Mouse (Mus musculus) testis, adult 2 months (tissue): ENCODE measurements around the gene Cd59a. TPM values are rescaled to one million over a fixed set of nuclear protein-coding genes. Genes with fewer than 3 reads are reported as not detected.

Source experiments
- H3K27ac ChIP-seq: fragments of 200-500 bp; 2 replicates; pipeline ENCODE4 v1.5.1; 2012; ENCODE audit warnings: low read depth, low read length; ENCODE audit not compliant: control insufficient read depth, insufficient read depth
- H3K27me3 ChIP-seq: fragments of 200-500 bp; 2 replicates; pipeline ENCODE4 v1.6.1; 2012; ENCODE audit warnings: mild to moderate bottlenecking, low read length, moderate library complexity; ENCODE audit not compliant: control insufficient read depth, insufficient read depth
- H3K36me3 ChIP-seq: fragments of 200-500 bp; 2 replicates; pipeline ENCODE4 v1.6.1; 2012; ENCODE audit warnings: mild to moderate bottlenecking, low read length; ENCODE audit not compliant: control insufficient read depth, insufficient read depth
- H3K4me1 ChIP-seq: fragments of 200-500 bp; 2 replicates; pipeline ENCODE4 v1.6.1; 2012; ENCODE audit warnings: low read length; ENCODE audit not compliant: control insufficient read depth, insufficient read depth
- H3K4me3 ChIP-seq: fragments of 200-500 bp; 2 replicates; pipeline ENCODE4 v1.5.1; 2012; ENCODE audit warnings: low read depth, mild to moderate bottlenecking, low read length, moderate library complexity, mixed read lengths; ENCODE audit not compliant: control insufficient read depth
- CTCF ChIP-seq: fragments of 200-500 bp; IDR thresholded peaks from 2 replicates; pipeline ENCODE4 v1.5.1; 2012; ENCODE audit warnings: low read depth, mild to moderate bottlenecking, inconsistent platforms, low read length, moderate library complexity; ENCODE audit not compliant: control insufficient read depth, insufficient read depth, insufficient replicate concordance
- POLR2A ChIP-seq: fragments of 200-500 bp; IDR thresholded peaks from 2 replicates; pipeline ENCODE4 v1.6.1; 2012; ENCODE audit warnings: low read depth, mild to moderate bottlenecking, inconsistent platforms, low read length, moderate library complexity; ENCODE audit not compliant: control insufficient read depth
- polyA plus RNA-seq: library from polyadenylated mRNA; depleted of rRNA; stranded (reverse); fragments of >200 nt; gene quantifications from 2 replicates; pipeline ENCODE4 v1.2.3, GENCODE M21; 2012

The Cd59a gene
- polyA plus RNA-seq, 1 experiment: 20.8 TPM

DNA sequence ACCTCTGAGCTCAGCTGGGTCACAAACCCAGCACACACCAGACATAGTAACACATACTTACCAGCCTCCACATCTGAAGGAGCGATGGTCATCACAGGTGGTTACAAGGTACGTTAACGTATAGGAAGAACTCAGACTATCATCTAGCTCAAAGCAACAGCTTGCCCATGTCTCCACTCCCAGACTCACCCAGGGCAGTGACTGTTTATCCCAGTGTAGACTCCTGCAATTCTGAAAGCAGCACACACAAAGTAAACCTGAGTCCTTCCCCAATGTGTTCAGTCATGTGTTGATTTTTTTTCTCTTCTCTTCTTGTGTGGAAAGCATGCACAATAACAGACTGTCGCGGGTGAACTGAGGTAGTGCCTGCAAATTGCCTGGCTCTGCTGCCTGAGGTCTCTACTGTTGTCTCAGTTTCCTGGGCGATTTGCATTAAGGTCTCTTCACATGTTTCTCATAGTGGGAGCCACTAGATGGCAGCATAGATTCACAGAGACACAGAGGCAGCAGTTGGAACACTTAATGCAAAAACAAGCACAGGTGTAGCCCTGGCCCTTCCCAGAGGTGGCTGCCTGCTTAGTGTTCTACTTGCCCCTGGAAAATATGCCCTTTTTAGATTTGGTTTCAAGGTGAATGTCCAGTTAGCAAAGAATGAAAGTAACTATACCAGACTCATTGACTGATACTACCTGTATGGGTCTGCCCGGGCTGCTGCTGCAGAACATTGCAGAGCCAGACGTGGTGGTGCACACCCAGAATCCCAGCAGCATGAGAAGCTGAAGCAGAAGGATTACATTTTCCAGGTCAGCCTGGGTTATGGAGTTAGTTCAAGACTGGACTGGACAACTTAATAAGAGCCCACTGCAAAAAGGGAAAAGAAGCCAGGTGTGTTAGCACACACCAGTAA is 38.8 kb downstream of the Cd59a start:
- Histone ChIP-seq H3K27me3 (no peaks in the 10 kb centered on the region), H3K4me3 (no peak overlapping the region), H3K27ac (no peak overlapping the region), H3K36me3 (no peaks in the 10 kb centered on the region), H3K4me1 (no peaks in the 10 kb centered on the region)
- peak; percentile 51; the same call in 1 of the 2 replicates for TF ChIP-seq CTCF
- no peak for TF ChIP-seq POLR2A

DNA sequence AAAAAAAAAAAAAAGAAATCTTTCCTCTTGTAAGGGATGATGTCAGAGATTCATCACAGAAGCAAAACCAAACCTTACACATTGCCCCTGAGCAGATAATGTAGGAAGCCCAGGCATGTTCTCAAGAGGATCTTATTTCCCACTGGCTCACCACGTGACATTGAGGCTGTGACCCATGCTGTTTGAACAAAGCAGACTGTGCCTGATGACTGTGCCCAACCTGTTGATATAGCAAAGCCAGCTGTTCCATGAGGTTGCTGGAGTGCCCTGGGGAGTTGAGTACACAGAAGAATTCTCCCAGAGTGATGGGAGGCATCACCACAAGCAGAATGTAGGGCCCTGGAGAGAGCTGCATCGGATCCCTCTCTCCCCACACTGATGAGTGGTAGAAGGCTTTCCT is 40.3 kb downstream of the Cd59a start:
- no peak overlapping the region for H3K27ac ChIP-seq
- H3K27me3 ChIP-seq: no peaks in the 10 kb centered on the region
- TF ChIP-seq POLR2A (no peak), CTCF (no peak)
- no peaks in the 10 kb centered on the region for H3K36me3 ChIP-seq
- no peak overlapping the region for H3K4me3 ChIP-seq
- H3K4me1 ChIP-seq: no peaks in the 10 kb centered on the region

DNA sequence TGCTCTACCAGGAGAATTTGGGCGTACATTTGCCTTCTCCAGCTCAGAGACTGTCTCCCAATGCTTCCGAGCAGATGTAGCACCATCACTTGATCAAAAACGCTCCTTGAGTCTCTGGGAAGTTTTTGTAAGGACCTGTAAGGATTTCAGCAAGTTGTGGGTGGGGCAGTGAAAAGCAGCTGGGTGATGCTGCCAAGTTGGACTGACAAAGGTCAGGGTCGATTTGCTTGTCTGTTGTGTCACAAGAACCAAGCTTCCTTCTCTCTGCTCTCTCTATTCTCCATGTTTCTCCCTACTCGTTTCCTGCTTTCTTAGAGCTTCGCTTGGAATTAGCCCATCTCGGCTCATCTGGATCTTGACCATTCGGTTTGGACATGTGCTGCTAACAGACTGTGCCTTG is 46.5 kb downstream of the Cd59a start:
- Histone ChIP-seq H3K27ac (no peak overlapping the region), H3K4me1 (peaks cover 3% of the 10 kb centered on the region), H3K36me3 (no peaks in the 10 kb centered on the region), H3K4me3 (no peak overlapping the region), H3K27me3 (no peaks in the 10 kb centered on the region)
- TF ChIP-seq CTCF: no peak
- TF ChIP-seq POLR2A: no peak

DNA sequence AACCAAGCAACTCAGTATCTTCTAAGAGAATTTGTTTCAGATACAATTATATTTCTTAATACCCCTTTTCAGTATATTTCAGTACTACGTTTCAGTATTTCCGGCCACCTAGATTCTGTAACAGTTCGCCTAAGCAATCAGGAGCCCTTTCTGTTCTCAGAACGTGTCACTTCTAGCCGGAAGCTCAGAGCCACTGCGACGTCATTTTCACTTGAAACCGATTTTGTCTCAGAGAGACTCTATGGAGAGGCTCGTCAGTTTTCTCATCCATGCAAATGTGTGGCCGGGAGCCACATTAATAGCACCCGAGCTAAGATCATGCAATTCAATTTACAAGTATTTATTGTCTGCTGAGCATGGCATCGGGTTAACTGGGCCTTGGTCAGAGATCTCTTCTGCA is 48.4 kb downstream of the Cd59a start:
- no peak for TF ChIP-seq POLR2A
- no peak for TF ChIP-seq CTCF
- H3K36me3 ChIP-seq: no peaks in the 10 kb centered on the region

DNA sequence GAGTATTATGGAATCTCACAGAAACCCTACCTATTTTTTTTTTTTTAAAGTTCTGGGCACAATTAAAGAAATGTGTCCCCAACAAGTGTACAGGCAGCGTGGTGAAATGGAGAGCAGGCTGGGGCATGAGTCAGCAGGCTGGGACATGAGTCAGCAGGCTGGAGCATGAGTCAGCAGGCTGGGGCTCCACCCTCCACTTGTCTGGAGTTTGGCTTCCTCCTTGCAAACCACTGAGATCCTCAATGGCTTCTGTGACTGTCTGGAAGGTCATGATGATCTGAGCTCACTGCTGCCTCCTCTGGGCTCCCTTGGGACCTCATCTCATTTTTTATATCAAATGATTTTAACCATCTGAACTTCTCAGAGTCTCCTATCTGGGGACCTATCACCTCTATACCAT is 50.4 kb downstream of the Cd59a start:
- Histone ChIP-seq H3K4me1 (peaks cover 5% of the 10 kb centered on the region), H3K36me3 (no peaks in the 10 kb centered on the region), H3K27ac (no peak overlapping the region), H3K4me3 (no peak overlapping the region), H3K27me3 (no peaks in the 10 kb centered on the region)
- TF ChIP-seq POLR2A: no peak
- no peak for TF ChIP-seq CTCF

More for the DNA sequence above, 48.4 kb downstream of the Cd59a start:
- H3K4me3 ChIP-seq: no peak overlapping the region
- no peak overlapping the region for H3K27ac ChIP-seq
- H3K4me1 ChIP-seq: peaks cover 5% of the 10 kb centered on the region
- H3K27me3 ChIP-seq: no peaks in the 10 kb centered on the region

DNA sequence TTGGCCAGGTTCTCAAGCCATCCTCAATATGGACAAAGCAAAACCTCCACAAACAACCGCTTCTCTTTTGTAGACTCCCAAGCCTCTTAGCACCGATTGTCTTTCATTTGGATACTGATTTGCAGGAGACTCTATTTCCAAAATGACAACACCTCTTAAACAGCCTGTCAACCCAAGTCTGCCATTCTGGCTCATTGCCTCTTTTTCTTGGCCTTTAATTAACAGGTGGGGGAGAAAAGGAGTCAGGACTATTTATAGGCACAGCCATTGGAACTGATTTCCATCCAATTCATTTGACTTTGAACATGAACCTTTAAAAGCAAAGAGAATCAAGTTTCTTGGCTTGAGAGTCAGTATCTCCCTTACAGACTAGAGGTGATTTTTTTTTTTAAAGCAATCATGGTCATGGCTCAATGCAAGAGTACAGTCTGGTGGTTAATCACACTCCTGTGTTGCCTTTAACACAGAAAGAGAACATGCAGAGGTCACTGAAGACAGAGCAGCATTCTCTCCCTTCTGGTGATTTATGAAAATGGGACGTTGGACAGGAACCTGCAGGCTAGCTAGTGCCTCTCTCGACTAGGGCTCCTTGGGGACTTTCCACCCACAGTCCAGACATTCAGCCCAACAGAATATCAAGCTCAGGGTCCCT is 52.4 kb downstream of the Cd59a start:
- Histone ChIP-seq H3K36me3 (no peaks in the 10 kb centered on the region), H3K27ac (no peak overlapping the region), H3K27me3 (no peaks in the 10 kb centered on the region), H3K4me3 (no peak overlapping the region), H3K4me1 (peaks cover 2% of the 10 kb centered on the region; the same call in 1 of the 2 replicates)
- TF ChIP-seq CTCF: no peak
- no peak for TF ChIP-seq POLR2A

DNA sequence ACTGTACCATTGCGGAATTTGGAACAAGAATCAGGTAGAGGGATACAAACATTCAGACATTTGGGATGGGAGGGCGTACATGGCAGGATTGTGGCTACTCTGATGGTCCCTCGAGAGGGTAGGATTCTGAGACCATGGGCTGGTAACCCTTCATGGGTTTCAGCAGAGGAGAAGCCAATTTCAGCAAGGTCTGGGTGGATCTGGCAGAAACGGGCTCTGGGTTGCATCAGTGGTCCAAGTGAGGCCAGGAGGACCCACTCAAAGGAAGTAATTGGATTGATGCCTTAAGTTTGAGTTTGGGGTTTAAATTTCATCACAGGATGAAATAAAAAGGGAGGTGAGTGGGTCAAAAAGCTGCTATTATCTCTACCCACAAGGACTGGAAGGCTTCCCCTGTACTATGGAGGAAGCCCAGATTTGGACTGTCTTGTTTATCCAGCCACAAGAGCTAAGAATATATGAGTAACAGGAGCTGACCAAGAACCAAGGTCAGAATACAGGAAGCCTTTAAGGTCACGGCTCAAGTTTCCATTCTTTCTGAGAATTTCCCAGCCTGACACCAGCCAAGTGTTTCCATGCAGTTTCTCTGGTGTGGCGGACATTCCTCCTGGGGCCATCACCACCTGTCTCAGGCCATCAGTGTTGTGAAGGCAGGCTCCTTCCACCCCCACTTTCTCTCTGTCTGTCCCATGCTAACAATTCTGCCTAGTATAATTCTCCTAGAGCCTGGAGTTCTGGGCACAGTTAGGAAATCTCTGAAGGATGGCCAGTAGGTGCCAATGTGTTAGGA is 55.2 kb downstream of the Cd59a start:
- H3K4me1 ChIP-seq: peaks cover 2% of the 10 kb centered on the region; the same call in 1 of the 2 replicates
- no peak overlapping the region for H3K27ac ChIP-seq
- TF ChIP-seq POLR2A (no peak), CTCF (no peak)
- no peak overlapping the region for H3K4me3 ChIP-seq
- H3K36me3 ChIP-seq: no peaks in the 10 kb centered on the region
- H3K27me3 ChIP-seq: no peaks in the 10 kb centered on the region
